Mouse (Mus musculus): ENCODE measurements around the gene Lce6a.

DNA sequence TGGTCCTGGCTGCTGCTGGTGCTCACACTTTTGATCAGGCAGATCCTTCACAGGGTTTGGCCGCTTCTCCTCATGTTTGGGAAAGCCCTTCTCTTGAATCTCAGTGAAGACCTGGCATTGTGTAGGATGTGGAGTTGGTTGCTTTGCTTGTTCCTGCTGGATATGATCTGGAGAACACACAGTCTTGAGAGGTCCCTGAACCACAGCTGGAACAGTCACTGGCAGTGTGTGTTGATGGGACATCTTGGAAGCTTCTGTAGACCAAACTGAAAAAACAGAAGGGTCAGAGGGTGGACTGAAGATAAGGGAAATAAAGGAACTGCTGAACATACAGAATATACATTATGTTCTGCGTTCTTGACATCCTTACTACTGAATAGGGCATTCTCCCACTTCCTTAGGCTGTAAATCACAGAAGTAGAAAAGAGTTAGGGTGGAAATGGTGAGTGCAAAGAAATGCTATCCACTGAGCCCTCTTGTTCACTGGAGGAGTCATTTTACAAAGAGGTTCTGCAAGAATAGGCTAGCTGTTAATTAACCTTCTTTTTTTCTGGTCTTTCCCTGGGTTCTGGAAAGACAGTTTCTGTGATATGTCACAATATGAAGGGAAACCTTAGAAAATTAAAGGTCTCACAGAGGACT, 48.8 kb downstream of the Lce6a start:
- no peak for TF ChIP-seq CTCF (IDR thresholded peaks at IDR 0.05; ENCODE audit: extremely low read depth, insufficient read depth, low read length)
- no peak for TF ChIP-seq POLR2A (IDR thresholded peaks at IDR 0.05; ENCODE audit: extremely low read depth, insufficient read depth, low read length)
